Mouse (Mus musculus): Measurements from ENCODE around the gene Macf1. TPM values are rescaled to one million over a fixed set of nuclear protein-coding genes. Genes with fewer than 3 reads are reported as not detected.
"Not testable (repeated sequence)": the region's sequence is repeated elsewhere in the genome, so short reads cannot be mapped to it uniquely, and the experiment has no call there.

Macf1 gene
- polyA plus RNA-seq, 1 experiment from 2014 or later, result 35.3 TPM

DNA sequence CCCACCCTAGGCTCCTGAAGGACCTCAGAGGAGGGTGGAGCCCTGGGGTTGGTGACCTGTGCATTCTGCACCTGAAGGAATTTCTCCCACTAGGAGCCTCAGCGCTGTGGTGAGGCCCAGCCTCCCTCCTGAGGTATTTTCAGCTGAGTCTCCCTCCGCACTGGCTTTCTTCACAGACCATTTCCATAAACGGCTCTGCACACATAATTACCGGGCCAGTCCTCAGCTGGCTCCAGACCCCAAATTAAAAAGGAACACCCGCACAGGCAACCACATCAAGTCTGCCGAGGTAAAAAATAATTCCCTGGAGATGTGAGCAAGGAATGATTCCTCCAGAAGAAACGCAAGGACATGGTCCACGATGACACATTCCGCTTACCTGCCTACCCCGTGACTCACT lies 348.9 kb downstream of the Macf1 start:
- not testable (repeated sequence) for H3K4me1 ChIP-seq (ENCODE audit: control insufficient read depth, insufficient read depth, low read length); H3K27me3 ChIP-seq (ENCODE audit: control insufficient read depth, insufficient read depth, low read length); H3K4me3 ChIP-seq (replicated peaks; ENCODE audit: low read length); H3K4me2 ChIP-seq (ENCODE audit: low read depth, low read length); ATAC-seq (ENCODE audit: insufficient read depth, low FRiP score); H3K9ac ChIP-seq (ENCODE audit: low read length); H3K27ac ChIP-seq (ENCODE audit: low read length); H3K9me3 ChIP-seq (replicated peaks; ENCODE audit: control insufficient read depth, low read length); H3K36me3 ChIP-seq (ENCODE audit: control insufficient read depth, insufficient read depth, low read length)
- 71% methylated on average over 10 of the region's 10 CpGs for WGBS

DNA sequence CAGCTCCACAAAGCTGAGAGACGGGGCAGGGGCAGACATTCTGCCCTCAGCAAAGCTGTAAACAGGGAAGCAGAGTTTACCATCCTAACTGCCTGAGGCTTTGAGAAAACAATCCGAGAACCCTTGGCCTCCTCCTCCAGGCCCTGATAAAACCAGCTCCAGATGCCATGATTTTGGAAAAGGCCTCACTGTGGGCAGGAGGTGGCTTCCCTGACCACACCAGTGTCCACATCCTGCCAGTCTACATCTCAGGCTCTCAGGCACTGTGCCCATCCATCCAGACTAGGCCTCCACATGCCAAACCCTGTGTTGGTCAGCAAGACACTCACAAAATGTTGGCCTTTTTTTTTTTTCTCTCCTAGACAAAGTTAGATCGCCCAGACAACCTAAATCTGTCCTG lies 350.0 kb downstream of the Macf1 start:
- H3K9me3 ChIP-seq (replicated peaks; ENCODE audit: control insufficient read depth, low read length), result 0 out of 2 replicates have a peak, but pooled peaks cover 3% of the 10 kb centered on the region
- H3K27me3 ChIP-seq (ENCODE audit: control insufficient read depth, insufficient read depth, low read length), result no peaks in the 10 kb centered on the region
- H3K27ac ChIP-seq (ENCODE audit: low read length), result no peak overlapping the region
- no peak overlapping the region for H3K4me2 ChIP-seq (ENCODE audit: low read depth, low read length)
- no peaks in the 10 kb centered on the region for H3K4me1 ChIP-seq (ENCODE audit: control insufficient read depth, insufficient read depth, low read length)
- no peak for ATAC-seq (ENCODE audit: insufficient read depth, low FRiP score)
- WGBS, result 60% methylated on average over 3 of the region's 3 CpGs
- no peak overlapping the region for H3K4me3 ChIP-seq (replicated peaks; ENCODE audit: low read length)
- no peaks in the 10 kb centered on the region for H3K36me3 ChIP-seq (ENCODE audit: control insufficient read depth, insufficient read depth, low read length)
- no peak overlapping the region for H3K9ac ChIP-seq (ENCODE audit: low read length)

DNA sequence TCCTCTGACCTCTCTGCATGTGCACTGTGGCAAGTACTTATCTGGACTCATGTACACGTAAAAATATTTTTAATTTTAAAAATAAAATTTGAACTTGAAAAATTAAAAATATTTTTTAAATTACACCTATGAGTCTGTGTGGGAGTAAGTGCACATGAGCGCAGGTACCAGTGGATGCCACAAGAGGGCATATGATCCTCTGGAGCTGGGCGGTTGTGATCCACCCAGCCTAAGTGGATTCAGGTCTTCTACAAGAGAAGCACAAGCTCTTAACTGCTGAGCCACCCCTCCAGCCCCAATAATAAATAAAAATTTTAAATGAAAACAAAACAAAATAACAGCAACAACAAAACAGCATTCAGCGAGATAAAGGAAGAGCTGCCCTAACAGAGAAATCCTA lies 351.0 kb downstream of the Macf1 start:
- Histone ChIP-seq H3K36me3 (ENCODE audit: control insufficient read depth, insufficient read depth, low read length) (no peaks in the 10 kb centered on the region), H3K9ac (ENCODE audit: low read length) (no peak overlapping the region), H3K4me1 (ENCODE audit: control insufficient read depth, insufficient read depth, low read length) (no peaks in the 10 kb centered on the region), H3K4me3 (replicated peaks; ENCODE audit: low read length) (no peak overlapping the region), H3K9me3 (replicated peaks; ENCODE audit: control insufficient read depth, low read length) (0 out of 2 replicates have a peak, but pooled peaks cover 3% of the 10 kb centered on the region), H3K27ac (ENCODE audit: low read length) (no peak overlapping the region), H3K4me2 (ENCODE audit: low read depth, low read length) (no peak overlapping the region), H3K27me3 (ENCODE audit: control insufficient read depth, insufficient read depth, low read length) (no peaks in the 10 kb centered on the region)
- 96% methylated on average over 4 of the region's 4 CpGs for WGBS
- no peak for ATAC-seq (ENCODE audit: insufficient read depth, low FRiP score)

DNA sequence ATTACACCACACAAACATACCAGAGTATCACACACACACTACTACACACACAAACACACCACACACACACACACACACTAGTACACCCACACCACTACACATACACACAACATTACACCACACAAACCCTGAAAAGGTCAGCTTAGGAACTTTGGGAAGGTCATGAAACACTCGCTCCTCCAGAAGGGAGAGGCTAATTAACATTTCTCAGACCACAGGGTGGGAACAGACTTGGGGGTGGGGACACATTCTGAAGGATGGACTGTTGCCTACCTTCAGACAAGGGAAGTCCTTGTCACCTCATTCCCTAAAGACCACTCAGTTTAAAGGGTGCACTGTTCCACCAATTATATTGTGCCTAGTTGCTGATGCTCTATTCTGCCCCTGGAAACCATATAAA lies 352.2 kb downstream of the Macf1 start:
- not testable (repeated sequence) for H3K36me3 ChIP-seq (ENCODE audit: control insufficient read depth, insufficient read depth, low read length); H3K27ac ChIP-seq (ENCODE audit: low read length); H3K4me1 ChIP-seq (ENCODE audit: control insufficient read depth, insufficient read depth, low read length); H3K9ac ChIP-seq (ENCODE audit: low read length); H3K9me3 ChIP-seq (replicated peaks; ENCODE audit: control insufficient read depth, low read length); H3K4me2 ChIP-seq (ENCODE audit: low read depth, low read length); H3K27me3 ChIP-seq (ENCODE audit: control insufficient read depth, insufficient read depth, low read length); ATAC-seq (ENCODE audit: insufficient read depth, low FRiP score); H3K4me3 ChIP-seq (replicated peaks; ENCODE audit: low read length)
- WGBS, result 68% methylated on average over 1 of the region's 1 CpGs

DNA sequence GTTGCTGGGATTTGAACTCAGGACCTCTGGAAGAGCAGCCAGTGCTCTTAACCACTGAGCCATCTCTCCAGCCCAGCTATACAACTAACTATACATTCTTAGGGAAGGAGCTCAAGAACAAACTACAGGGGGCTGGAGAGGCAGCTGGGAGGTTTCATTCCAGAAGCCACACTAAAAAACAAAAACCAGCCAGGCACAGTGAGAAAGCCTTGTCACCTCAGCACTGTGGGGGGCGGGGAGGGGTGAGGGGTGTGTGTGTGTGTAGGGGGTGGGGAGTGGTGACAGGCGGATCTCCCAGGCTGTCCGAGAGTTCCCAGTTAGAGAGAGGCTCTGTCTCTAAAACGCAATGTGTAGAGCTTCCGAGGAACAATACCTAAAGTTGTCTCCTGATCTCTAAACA lies 352.8 kb downstream of the Macf1 start:
- H3K4me1 ChIP-seq (ENCODE audit: control insufficient read depth, insufficient read depth, low read length), result no peaks in the 10 kb centered on the region

DNA sequence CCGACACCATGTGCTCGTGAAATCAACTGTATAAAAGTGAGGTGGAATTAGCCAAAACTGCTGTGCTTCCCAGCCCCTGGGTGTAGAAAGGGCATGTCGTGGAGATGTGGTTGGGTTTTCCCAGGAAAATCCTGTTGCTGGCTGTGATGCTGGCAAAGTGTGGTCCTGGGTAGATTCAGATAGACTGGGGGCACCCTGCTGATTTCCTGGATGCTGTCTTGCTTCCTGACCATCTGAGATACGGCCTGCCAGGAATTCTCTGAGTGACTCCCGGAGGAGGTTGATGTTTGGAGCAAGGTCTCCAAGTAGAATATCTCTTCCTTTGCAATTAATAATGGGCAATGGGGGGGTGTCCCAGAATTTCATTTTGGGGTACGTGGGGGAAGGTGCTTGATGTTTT lies 355.2 kb downstream of the Macf1 start:
- H3K9ac ChIP-seq (ENCODE audit: low read length), result no peak overlapping the region
- H3K9me3 ChIP-seq (replicated peaks; ENCODE audit: control insufficient read depth, low read length), result 0 out of 2 replicates have a peak, but pooled peaks cover 3% of the 10 kb centered on the region
- H3K4me1 ChIP-seq (ENCODE audit: control insufficient read depth, insufficient read depth, low read length), result no peaks in the 10 kb centered on the region
- H3K27me3 ChIP-seq (ENCODE audit: control insufficient read depth, insufficient read depth, low read length), result no peaks in the 10 kb centered on the region
- no peaks in the 10 kb centered on the region for H3K36me3 ChIP-seq (ENCODE audit: control insufficient read depth, insufficient read depth, low read length)
- 74% methylated on average over 6 of the region's 6 CpGs for WGBS
- ATAC-seq (ENCODE audit: insufficient read depth, low FRiP score), result no peak
- no peak overlapping the region for H3K4me2 ChIP-seq (ENCODE audit: low read depth, low read length)
- no peak overlapping the region for H3K4me3 ChIP-seq (replicated peaks; ENCODE audit: low read length)
- no peak overlapping the region for H3K27ac ChIP-seq (ENCODE audit: low read length)

More for the DNA sequence above, 352.8 kb downstream of the Macf1 start:
- Histone ChIP-seq H3K9me3 (replicated peaks; ENCODE audit: control insufficient read depth, low read length) (0 out of 2 replicates have a peak, but pooled peaks cover 3% of the 10 kb centered on the region), H3K4me3 (replicated peaks; ENCODE audit: low read length) (no peak overlapping the region), H3K27ac (ENCODE audit: low read length) (no peak overlapping the region), H3K36me3 (ENCODE audit: control insufficient read depth, insufficient read depth, low read length) (no peaks in the 10 kb centered on the region), H3K27me3 (ENCODE audit: control insufficient read depth, insufficient read depth, low read length) (no peaks in the 10 kb centered on the region), H3K4me2 (ENCODE audit: low read depth, low read length) (no peak overlapping the region), H3K9ac (ENCODE audit: low read length) (no peak overlapping the region)
- ATAC-seq (ENCODE audit: insufficient read depth, low FRiP score), result no peak
- WGBS, result 65% methylated on average over 5 of the region's 5 CpGs

DNA sequence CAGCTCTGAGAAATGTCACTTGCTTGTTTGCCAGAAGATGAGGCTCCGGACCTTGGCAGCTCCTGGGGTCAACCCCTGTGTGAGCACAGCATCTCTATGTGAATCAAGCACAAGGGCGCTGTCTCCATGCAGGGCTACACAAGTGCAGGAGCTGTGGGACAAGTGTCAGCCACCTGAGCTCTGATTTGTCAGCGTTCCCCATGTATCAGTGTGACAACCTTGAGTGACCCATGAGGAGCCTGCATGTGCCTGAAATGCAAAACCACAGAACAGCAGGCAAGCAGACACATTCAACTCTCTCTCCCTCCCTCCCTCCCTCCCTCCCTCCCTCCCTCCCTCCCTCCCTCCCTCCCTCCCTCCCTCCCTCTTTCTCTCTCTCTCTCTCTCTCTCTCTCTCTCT lies 356.5 kb downstream of the Macf1 start:
- no peak overlapping the region for H3K27ac ChIP-seq (ENCODE audit: low read length)
- H3K9me3 ChIP-seq (replicated peaks; ENCODE audit: control insufficient read depth, low read length), result 0 out of 2 replicates have a peak, but pooled peaks cover under 1% of the 10 kb centered on the region
- H3K36me3 ChIP-seq (ENCODE audit: control insufficient read depth, insufficient read depth, low read length), result no peaks in the 10 kb centered on the region
- 42% methylated on average over 3 of the region's 3 CpGs for WGBS
- ATAC-seq (ENCODE audit: insufficient read depth, low FRiP score), result no peak
- no peak overlapping the region for H3K9ac ChIP-seq (ENCODE audit: low read length)
- no peak overlapping the region for H3K4me2 ChIP-seq (ENCODE audit: low read depth, low read length)
- no peaks in the 10 kb centered on the region for H3K4me1 ChIP-seq (ENCODE audit: control insufficient read depth, insufficient read depth, low read length)
- H3K27me3 ChIP-seq (ENCODE audit: control insufficient read depth, insufficient read depth, low read length), result peaks cover 4% of the 10 kb centered on the region
- no peak overlapping the region for H3K4me3 ChIP-seq (replicated peaks; ENCODE audit: low read length)

DNA sequence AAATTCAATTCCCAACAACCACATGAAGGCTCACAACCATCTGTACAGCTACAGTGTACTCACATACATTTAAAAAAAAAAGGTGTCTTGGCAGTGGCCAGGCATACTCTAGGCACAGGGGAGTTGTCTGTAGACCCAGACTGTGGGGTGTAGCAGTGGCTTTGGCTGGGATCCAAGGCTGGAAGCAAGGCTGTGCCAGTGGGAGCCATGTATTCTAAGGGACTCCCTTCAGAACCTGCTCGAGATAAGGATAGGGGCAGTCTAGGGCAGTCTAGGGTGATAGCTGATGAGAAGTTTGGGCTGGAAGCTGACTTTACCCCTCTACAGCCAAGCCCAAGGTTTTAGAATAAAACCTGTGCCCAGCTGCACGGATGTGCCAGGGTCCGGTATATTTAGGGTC lies 358.1 kb downstream of the Macf1 start:
- Histone ChIP-seq H3K9ac (ENCODE audit: low read length) (no peak overlapping the region), H3K27me3 (ENCODE audit: control insufficient read depth, insufficient read depth, low read length) (peaks cover 9% of the 10 kb centered on the region), H3K27ac (ENCODE audit: low read length) (no peak overlapping the region), H3K9me3 (replicated peaks; ENCODE audit: control insufficient read depth, low read length) (no peaks in the 10 kb centered on the region), H3K4me2 (ENCODE audit: low read depth, low read length) (no peak overlapping the region), H3K4me3 (replicated peaks; ENCODE audit: low read length) (no peak overlapping the region), H3K36me3 (ENCODE audit: control insufficient read depth, insufficient read depth, low read length) (no peaks in the 10 kb centered on the region), H3K4me1 (ENCODE audit: control insufficient read depth, insufficient read depth, low read length) (no peaks in the 10 kb centered on the region)
- WGBS, result 58% methylated on average over 3 of the region's 3 CpGs
- no peak; the same call in 1 of the 2 replicates for ATAC-seq (ENCODE audit: insufficient read depth, low FRiP score)

DNA sequence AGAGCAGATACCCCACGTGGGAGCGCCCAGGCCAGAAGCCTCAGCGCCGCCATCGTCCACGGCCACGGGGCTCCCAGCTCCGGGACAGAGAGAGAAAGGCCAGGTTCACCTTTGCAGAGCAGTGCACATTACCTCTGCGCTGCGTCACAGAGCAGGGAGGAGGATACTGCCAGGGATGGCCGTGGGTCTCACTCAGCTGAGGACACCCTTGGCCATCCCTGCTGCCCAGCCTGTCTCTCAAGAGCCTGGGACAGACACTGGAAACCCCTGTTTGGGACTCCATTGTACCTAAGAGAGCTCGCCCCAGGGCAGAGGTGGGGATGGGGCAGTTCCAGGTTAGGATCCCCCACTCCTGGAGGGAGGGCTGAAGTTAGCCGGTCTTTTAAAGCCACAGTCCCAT lies 360.6 kb downstream of the Macf1 start, which contains the start of gene Oxct2a:
Oxct2a (minus strand) TSS at position 101 of the 400 bp plus-strand sequence.
- H3K4me3 ChIP-seq (replicated peaks; ENCODE audit: low read length), result peak within 1 kb of the TSS; percentile 28
- 0 out of 2 replicates have a peak, but pooled peaks have one; percentile 18 for ATAC-seq (ENCODE audit: insufficient read depth, low FRiP score)
- no peaks in the 10 kb centered on the region for H3K36me3 ChIP-seq (ENCODE audit: control insufficient read depth, insufficient read depth, low read length)
- no peaks in the 10 kb centered on the region for H3K9me3 ChIP-seq (replicated peaks; ENCODE audit: control insufficient read depth, low read length)
- H3K9ac ChIP-seq (ENCODE audit: low read length), result no peak within 1 kb of the TSS
- peaks cover 9% of the 10 kb centered on the region for H3K27me3 ChIP-seq (ENCODE audit: control insufficient read depth, insufficient read depth, low read length)
- H3K4me1 ChIP-seq (ENCODE audit: control insufficient read depth, insufficient read depth, low read length), result no peaks in the 10 kb centered on the region
- no peak within 1 kb of the TSS for H3K27ac ChIP-seq (ENCODE audit: low read length)
- 15% methylated on average over 13 of the region's 13 CpGs for WGBS
- H3K4me2 ChIP-seq (ENCODE audit: low read depth, low read length), result peak within 1 kb of the TSS; percentile 43
